Mouse (Mus musculus) neural tube, embryonic 14.5 days (tissue): ENCODE measurements around the gene Tmem40. TPM values are rescaled to one million over a fixed set of nuclear protein-coding genes. Genes with fewer than 3 reads are reported as not detected.
A peak's percentile ranks its signal among the peaks of the same experiment; 100 is the strongest.

ENCODE experiments used
- ATAC-seq: fragments of 200-750 bp; cut with Nextera tagmentation; 2 replicates; pipeline ENCODE4 v1.8.0; 2017; ENCODE audit warnings: low read depth, mild to moderate bottlenecking, moderate TSS enrichment, moderate library complexity
- H3K27ac ChIP-seq: fragments of 300-500 bp; sonication (generic); 2 replicates; pipeline ENCODE4 v1.5.1; 2014; ENCODE audit warnings: low read depth, mild to moderate bottlenecking, control low read depth, low read length, moderate library complexity, mixed read lengths
- H3K27me3 ChIP-seq: fragments of 300-500 bp; sonication (generic); 2 replicates; pipeline ENCODE4 v1.6.1; 2014; ENCODE audit warnings: low read length; ENCODE audit not compliant: control insufficient read depth, insufficient read depth
- H3K36me3 ChIP-seq: fragments of 300-500 bp; sonication (generic); 2 replicates; pipeline ENCODE4 v1.6.1; 2014; ENCODE audit warnings: low read length, mixed read lengths; ENCODE audit not compliant: control insufficient read depth, insufficient read depth
- H3K4me1 ChIP-seq: fragments of 300-500 bp; sonication (generic); 2 replicates; pipeline ENCODE4 v1.6.1; 2014; ENCODE audit warnings: low read length; ENCODE audit not compliant: control insufficient read depth, insufficient read depth
- H3K4me2 ChIP-seq: fragments of 300-500 bp; sonication (generic); 2 replicates; pipeline ENCODE4 v1.6.1; 2014; ENCODE audit warnings: mild to moderate bottlenecking, low read depth, low read length, control low read depth
- H3K4me3 ChIP-seq: fragments of 300-500 bp; sonication (generic); 2 replicates; pipeline ENCODE4 v1.5.1; 2014; ENCODE audit warnings: low read depth, low read length, control low read depth, mixed read lengths
- H3K9ac ChIP-seq: fragments of 300-500 bp; sonication (generic); replicated peaks from 2 replicates; pipeline ENCODE4 v1.6.1; 2014; ENCODE audit warnings: low read depth, mild to moderate bottlenecking, control low read depth, low read length, mixed read lengths
- H3K9me3 ChIP-seq: fragments of 300-500 bp; sonication (generic); 2 replicates; pipeline ENCODE4 v1.6.1; 2016; ENCODE audit warnings: low read length; ENCODE audit not compliant: control insufficient read depth
- WGBS: fragments of 180-500 bp; shearing (Covaris S2); extraction: QIAGEN DNeasy Blood & Tissue Kit; methylation state at CpG from one replicate; pipeline ENCODE4 v1.1.7; 2014; 5-methylcytosine and 5-hydroxymethylcytosine counted together
- polyA plus RNA-seq: library from polyadenylated mRNA; unstranded; fragments of >200 nt; fragmentation: Nextera tagmentation; extraction: Ambion mirVana; gene quantifications from 2 replicates; pipeline ENCODE4 v1.2.1, GENCODE M21; 2014

Gene Tmem40
- polyA plus RNA-seq, 1 experiment from 2014 or later = 1.2 TPM

- Histone ChIP-seq H3K4me1 (no peaks in the 10 kb centered on the region; the same call in 1 of the 2 replicates), H3K4me2 (no peak overlapping the region), H3K27ac (no peak overlapping the region), H3K27me3 (no peaks in the 10 kb centered on the region), H3K9me3 (no peaks in the 10 kb centered on the region), H3K9ac (no peak overlapping the region), H3K4me3 (no peak overlapping the region), H3K36me3 (no peaks in the 10 kb centered on the region)
- no peak for ATAC-seq
- 76% methylated on average over 9 of the region's 9 CpGs for WGBS
Observed at GRCm38 (mm10) chr6:115758981-115759435, 3.2 kb downstream of the Tmem40 start.

GRCm38 (mm10) chr6:115755536-115755935, 6.7 kb downstream of the Tmem40 start:
- H3K27ac ChIP-seq = no peak overlapping the region
- H3K9ac ChIP-seq = no peak overlapping the region
- no peaks in the 10 kb centered on the region for H3K9me3 ChIP-seq
- no peaks in the 10 kb centered on the region for H3K27me3 ChIP-seq
- no peaks in the 10 kb centered on the region for H3K36me3 ChIP-seq
- 81% methylated on average over 7 of the region's 7 CpGs for WGBS
- H3K4me1 ChIP-seq = no peaks in the 10 kb centered on the region
- H3K4me3 ChIP-seq = no peak overlapping the region
- ATAC-seq = no peak
- no peak overlapping the region for H3K4me2 ChIP-seq

- 26% methylated on average over 1 of the region's 1 CpGs for WGBS
- H3K36me3 ChIP-seq = no peaks in the 10 kb centered on the region
- no peak overlapping the region for H3K27ac ChIP-seq
- peak; percentile 44; the same call in 1 of the 2 replicates for ATAC-seq
- no peaks in the 10 kb centered on the region for H3K4me1 ChIP-seq
- no peak overlapping the region for H3K4me3 ChIP-seq
- no peaks in the 10 kb centered on the region for H3K9me3 ChIP-seq
- no peak overlapping the region for H3K4me2 ChIP-seq
- no peak overlapping the region for H3K9ac ChIP-seq
- no peaks in the 10 kb centered on the region for H3K27me3 ChIP-seq
Observed at GRCm38 (mm10) chr6:115746326-115746725, 15.9 kb downstream of the Tmem40 start.

GRCm38 (mm10) chr6:115743569-115743968, 18.6 kb downstream of the Tmem40 start:
- no peaks in the 10 kb centered on the region for H3K27me3 ChIP-seq
- H3K27ac ChIP-seq = no peak overlapping the region
- WGBS = 6% methylated on average over 1 of the region's 1 CpGs
- H3K4me2 ChIP-seq = no peak overlapping the region
- no peaks in the 10 kb centered on the region for H3K36me3 ChIP-seq
- no peak for ATAC-seq
- H3K4me3 ChIP-seq = no peak overlapping the region
- H3K9ac ChIP-seq = no peak overlapping the region
- H3K9me3 ChIP-seq = no peaks in the 10 kb centered on the region
- H3K4me1 ChIP-seq = no peaks in the 10 kb centered on the region

GRCm38 (mm10) chr6:115739056-115739455, 23.2 kb downstream of the Tmem40 start:
- H3K4me1 ChIP-seq = no peaks in the 10 kb centered on the region
- 92% methylated on average over 5 of the region's 5 CpGs for WGBS
- no peaks in the 10 kb centered on the region for H3K27me3 ChIP-seq
- ATAC-seq = no peak
- no peak overlapping the region for H3K9ac ChIP-seq
- H3K27ac ChIP-seq = no peak overlapping the region
- H3K36me3 ChIP-seq = no peaks in the 10 kb centered on the region
- no peaks in the 10 kb centered on the region for H3K9me3 ChIP-seq
- H3K4me3 ChIP-seq = no peak overlapping the region
- no peak overlapping the region for H3K4me2 ChIP-seq

GRCm38 (mm10) chr6:115734909-115735308, 27.3 kb downstream of the Tmem40 start:
- H3K4me2 ChIP-seq = no peak overlapping the region
- H3K36me3 ChIP-seq = no peaks in the 10 kb centered on the region
- no peaks in the 10 kb centered on the region for H3K9me3 ChIP-seq
- H3K4me1 ChIP-seq = no peaks in the 10 kb centered on the region
- WGBS = 74% methylated on average over 4 of the region's 4 CpGs
- no peak overlapping the region for H3K27ac ChIP-seq
- ATAC-seq = no peak
- no peak overlapping the region for H3K9ac ChIP-seq
- no peak overlapping the region for H3K4me3 ChIP-seq
- no peaks in the 10 kb centered on the region for H3K27me3 ChIP-seq

- Histone ChIP-seq H3K4me1 (no peaks in the 10 kb centered on the region), H3K9me3 (no peaks in the 10 kb centered on the region), H3K9ac (no peak overlapping the region), H3K27me3 (no peaks in the 10 kb centered on the region), H3K4me3 (no peak overlapping the region), H3K27ac (no peak overlapping the region), H3K4me2 (no peak overlapping the region), H3K36me3 (no peaks in the 10 kb centered on the region)
- ATAC-seq = peak; percentile 63; the same call in 1 of the 2 replicates
- WGBS = 69% methylated on average over 22 of the region's 22 CpGs
Observed at GRCm38 (mm10) chr6:115732341-115732928, 29.8 kb downstream of the Tmem40 start.

- no peak overlapping the region for H3K9ac ChIP-seq
- ATAC-seq = no peak
- 73% methylated on average over 20 of the region's 20 CpGs for WGBS
- H3K4me3 ChIP-seq = no peak overlapping the region
- H3K27me3 ChIP-seq = no peaks in the 10 kb centered on the region
- H3K36me3 ChIP-seq = no peaks in the 10 kb centered on the region
- H3K9me3 ChIP-seq = no peaks in the 10 kb centered on the region; the same call in 1 of the 2 replicates
- H3K4me2 ChIP-seq = no peak overlapping the region
- H3K4me1 ChIP-seq = no peaks in the 10 kb centered on the region
- no peak overlapping the region for H3K27ac ChIP-seq
Observed at GRCm38 (mm10) chr6:115730560-115731342, 31.5 kb downstream of the Tmem40 start.

GRCm38 (mm10) chr6:115727570-115727969, 34.6 kb downstream of the Tmem40 start:
- ATAC-seq = no peak
- H3K4me2 ChIP-seq = no peak overlapping the region
- H3K9ac ChIP-seq = no peak overlapping the region
- H3K36me3 ChIP-seq = no peaks in the 10 kb centered on the region
- WGBS = 54% methylated on average over 2 of the region's 2 CpGs
- no peaks in the 10 kb centered on the region; the same call in 1 of the 2 replicates for H3K9me3 ChIP-seq
- H3K4me3 ChIP-seq = no peak overlapping the region
- H3K27me3 ChIP-seq = no peaks in the 10 kb centered on the region
- H3K4me1 ChIP-seq = no peaks in the 10 kb centered on the region
- H3K27ac ChIP-seq = no peak overlapping the region
